Mouse (Mus musculus) splenic B cell, adult 2 months (primary cell): ENCODE results near the gene Gm10147.
"Not testable (repeated sequence)": the region's sequence is repeated elsewhere in the genome, so short reads cannot be mapped to it uniquely, and the experiment has no call there.

Experiments
- DNase-seq: peaks from one replicate; pipeline ENCODE4 v3.0.0-alpha.2; 2011; ENCODE audit warnings: low read depth, low spot score
- H3K27me3 ChIP-seq: 2 replicates; pipeline ENCODE4 v1.6.1; 2012; ENCODE audit warnings: mild to moderate bottlenecking, low read length, moderate library complexity, mixed read lengths; ENCODE audit not compliant: control insufficient read depth, poor library complexity, insufficient read depth, severe bottlenecking
- H3K36me3 ChIP-seq: 2 replicates; pipeline ENCODE4 v1.6.1; 2012; ENCODE audit warnings: mild to moderate bottlenecking, low read length, moderate library complexity, mixed read lengths; ENCODE audit not compliant: control insufficient read depth, poor library complexity, insufficient read depth, severe bottlenecking

Gm10147 gene

GRCm38 (mm10) chrX:28607742-28608141, at the start of gene Gm10147:
Gene Gm10147 (minus strand): TSS chrX:28607842.
- DNase-seq, H3K36me3 ChIP-seq, H3K27me3 ChIP-seq: not testable (repeated sequence)
